Mouse (Mus musculus) midbrain, embryonic 10.5 days (tissue): ENCODE results near the gene Cecr2. TPM values are rescaled to one million over a fixed set of nuclear protein-coding genes. Genes with fewer than 3 reads are reported as not detected.

ENCODE experiments used
- DNase-seq: peaks from one replicate; pipeline ENCODE4 v3.0.0-alpha.2; 2017; ENCODE audit warnings: low spot score
- H3K27ac ChIP-seq: fragments of 300-500 bp; sonication (generic); replicated peaks from 2 replicates; pipeline ENCODE4 v1.5.1; 2016; ENCODE audit warnings: mild to moderate bottlenecking
- H3K27me3 ChIP-seq: fragments of 300-500 bp; sonication (generic); 2 replicates; pipeline ENCODE4 v1.6.1; 2016; ENCODE audit warnings: low read depth, mild to moderate bottlenecking; ENCODE audit not compliant: poor library complexity, severe bottlenecking
- H3K36me3 ChIP-seq: fragments of 300-500 bp; sonication (generic); 2 replicates; pipeline ENCODE4 v1.6.1; 2016; ENCODE audit warnings: mild to moderate bottlenecking, moderate library complexity
- H3K4me1 ChIP-seq: fragments of 300-500 bp; sonication (generic); 2 replicates; pipeline ENCODE4 v1.6.1; 2016
- H3K4me3 ChIP-seq: fragments of 300-500 bp; sonication (generic); 2 replicates; pipeline ENCODE4 v1.5.1; 2016; ENCODE audit warnings: mild to moderate bottlenecking, moderate library complexity
- H3K9me3 ChIP-seq: fragments of 300-500 bp; sonication (generic); replicated peaks from 2 replicates; pipeline ENCODE4 v1.6.1; 2016; ENCODE audit warnings: mild to moderate bottlenecking
- WGBS: fragments of 180-500 bp; shearing (Covaris S2); methylation state at CpG from one replicate; pipeline ENCODE4 v1.1.7; 2016; 5-methylcytosine and 5-hydroxymethylcytosine counted together
- polyA plus RNA-seq: library from polyadenylated mRNA; unstranded; fragments of >200 nt; fragmentation: Nextera tagmentation; extraction: Ambion mirVana; gene quantifications from 2 replicates; pipeline ENCODE4 v1.2.1, GENCODE M21; 2016

Cecr2 gene
- polyA plus RNA-seq, 1 experiment from 2014 or later = 14.6 TPM

DNA sequence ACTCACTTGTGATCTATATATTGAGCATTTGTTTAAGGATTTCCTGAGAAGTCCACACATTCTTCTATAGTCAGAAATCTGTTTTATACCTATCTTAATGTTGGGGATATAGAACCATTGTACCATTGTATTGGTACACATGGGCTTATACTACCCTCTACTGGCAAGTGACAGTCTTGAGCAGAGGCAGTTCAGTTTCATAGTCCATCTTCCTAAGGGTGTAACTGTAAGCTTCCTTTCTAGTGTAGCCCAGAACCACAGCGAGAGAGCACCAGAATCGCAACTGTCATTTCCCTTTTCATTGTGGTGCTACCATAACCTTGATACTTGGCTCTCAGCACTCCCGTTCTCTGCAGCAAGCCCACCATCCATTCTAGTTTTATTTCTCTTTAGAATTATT, 70.4 kb downstream of the Cecr2 start:
- no peaks in the 10 kb centered on the region for H3K4me1 ChIP-seq
- no peak overlapping the region for H3K4me3 ChIP-seq
- H3K27ac ChIP-seq = no peak overlapping the region
- H3K27me3 ChIP-seq = no peaks in the 10 kb centered on the region
- DNase-seq = no peak
- peaks cover 75% of the 10 kb centered on the region for H3K36me3 ChIP-seq
- no peaks in the 10 kb centered on the region for H3K9me3 ChIP-seq
- WGBS = 79% methylated on average over 3 of the region's 3 CpGs

DNA sequence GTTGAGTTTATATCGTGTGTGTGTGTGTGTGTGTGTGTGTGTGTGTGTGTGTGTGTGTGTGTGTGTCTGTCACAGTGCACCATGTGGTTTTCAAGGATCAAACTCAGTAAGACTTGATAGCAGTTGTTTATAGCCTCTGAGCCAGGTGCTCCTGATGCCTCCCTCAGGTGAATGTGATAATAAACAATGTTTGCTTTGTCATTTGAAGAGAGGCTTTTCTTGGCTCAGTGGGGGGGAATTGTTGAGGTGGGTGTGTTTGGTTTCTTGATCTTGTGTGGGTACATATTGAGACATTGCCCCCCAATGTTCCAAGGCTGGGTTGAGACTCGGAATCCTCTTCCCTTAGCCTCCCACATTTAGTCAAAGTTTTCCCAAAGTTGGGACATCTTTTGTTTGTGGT, 77.0 kb downstream of the Cecr2 start:
- DNase-seq = no peak
- Histone ChIP-seq H3K9me3 (no peaks in the 10 kb centered on the region), H3K4me3 (no peak overlapping the region), H3K4me1 (no peaks in the 10 kb centered on the region), H3K27me3 (no peaks in the 10 kb centered on the region), H3K36me3 (peaks cover 53% of the 10 kb centered on the region), H3K27ac (no peak overlapping the region)
- 90% methylated on average over 2 of the region's 2 CpGs for WGBS

DNA sequence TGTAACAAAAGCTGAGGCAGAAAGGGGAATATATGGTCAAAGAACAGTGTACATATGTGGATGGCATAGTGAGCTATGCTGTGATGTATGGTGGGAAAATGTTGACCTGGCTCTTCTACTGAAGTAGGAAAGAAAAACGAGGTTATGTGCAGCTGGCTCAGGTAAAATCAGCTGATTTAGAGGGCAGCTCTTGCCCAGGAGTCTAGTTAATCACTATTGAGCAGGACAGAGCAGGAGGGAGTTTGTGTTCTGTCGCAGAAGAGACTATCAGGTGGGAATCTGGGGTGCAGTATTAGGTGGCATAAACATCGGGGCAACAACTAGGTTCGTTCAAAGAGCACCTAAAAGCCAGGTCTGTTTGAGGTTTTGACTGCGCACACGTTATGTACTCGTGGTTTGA, 78.1 kb downstream of the Cecr2 start:
- WGBS = 94% methylated on average over 7 of the region's 7 CpGs
- Histone ChIP-seq H3K27me3 (no peaks in the 10 kb centered on the region), H3K36me3 (peaks cover 53% of the 10 kb centered on the region), H3K4me3 (no peak overlapping the region), H3K9me3 (no peaks in the 10 kb centered on the region), H3K27ac (no peak overlapping the region), H3K4me1 (no peaks in the 10 kb centered on the region)
- no peak for DNase-seq

DNA sequence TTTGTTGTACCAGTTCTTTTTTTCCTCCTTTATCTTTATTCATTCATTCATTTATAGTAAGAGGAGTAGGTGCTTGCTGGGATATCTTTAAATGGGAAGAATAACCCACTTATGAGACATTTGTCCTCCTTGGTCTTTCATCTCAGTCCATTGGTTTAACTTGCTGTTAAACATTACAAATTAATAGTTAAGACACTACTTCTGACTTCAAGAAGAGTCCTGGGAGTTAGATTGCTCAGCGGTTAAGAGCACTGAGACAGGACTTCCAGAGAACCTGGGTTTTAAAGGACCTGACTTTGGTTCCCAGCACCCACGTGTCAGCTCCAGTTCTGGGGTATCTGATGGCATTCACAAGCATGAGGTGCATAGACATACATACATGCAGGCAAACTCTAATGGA, 80.2 kb downstream of the Cecr2 start:
- no peak overlapping the region for H3K4me3 ChIP-seq
- WGBS = 92% methylated on average over 2 of the region's 2 CpGs
- DNase-seq = no peak
- H3K9me3 ChIP-seq = no peaks in the 10 kb centered on the region
- H3K4me1 ChIP-seq = no peaks in the 10 kb centered on the region
- no peaks in the 10 kb centered on the region for H3K27me3 ChIP-seq
- no peak overlapping the region for H3K27ac ChIP-seq
- H3K36me3 ChIP-seq = peaks cover 62% of the 10 kb centered on the region

DNA sequence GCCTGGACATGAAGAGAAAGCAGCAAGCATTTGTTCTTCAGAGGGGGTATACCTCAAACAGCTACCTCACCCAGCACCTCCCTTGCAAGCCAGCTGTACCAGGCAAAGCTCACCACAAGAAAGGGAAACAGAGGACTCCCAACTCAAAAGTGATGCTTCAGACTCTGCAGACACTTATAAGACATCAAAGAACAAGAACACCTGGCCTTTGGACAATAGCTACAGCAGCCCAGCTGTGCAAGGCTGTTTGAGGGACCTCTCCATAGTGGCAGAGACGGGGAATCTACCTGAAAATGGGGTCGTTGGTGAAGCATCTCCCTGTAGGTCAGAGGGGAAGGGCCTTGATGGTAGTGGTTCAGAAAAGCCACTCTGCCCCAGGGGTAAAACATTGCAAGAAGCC, 95.0 kb downstream of the Cecr2 start:
- Histone ChIP-seq H3K36me3 (peaks cover 99% of the 10 kb centered on the region), H3K27ac (no peak overlapping the region), H3K4me1 (no peaks in the 10 kb centered on the region), H3K27me3 (no peaks in the 10 kb centered on the region), H3K9me3 (no peaks in the 10 kb centered on the region), H3K4me3 (no peak overlapping the region)
- 82% methylated on average over 2 of the region's 2 CpGs for WGBS
- no peak for DNase-seq

DNA sequence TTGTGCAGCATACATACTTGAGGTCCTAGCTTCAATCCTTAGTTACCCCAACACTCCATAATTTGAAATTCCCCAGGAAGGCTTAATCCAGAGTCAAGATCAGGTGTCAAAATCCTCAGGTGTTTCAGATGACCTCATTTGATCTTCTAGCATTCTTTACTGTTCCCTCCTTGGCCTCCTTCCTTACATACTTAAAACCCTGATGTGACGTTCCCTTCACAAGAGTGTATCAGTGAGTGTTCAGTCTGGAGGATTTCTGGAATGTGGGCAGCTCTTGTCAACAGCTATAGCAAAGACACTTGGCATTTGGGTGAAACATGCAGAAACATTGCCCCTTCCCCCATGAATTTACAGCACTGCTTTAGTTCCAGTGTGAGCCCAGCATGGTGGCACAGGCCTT, 103.8 kb downstream of the Cecr2 start:
- H3K27ac ChIP-seq = no peak overlapping the region
- WGBS = 94% methylated on average over 1 of the region's 1 CpGs
- no peaks in the 10 kb centered on the region for H3K9me3 ChIP-seq
- H3K4me3 ChIP-seq = no peak overlapping the region
- peaks cover 68% of the 10 kb centered on the region for H3K36me3 ChIP-seq
- H3K4me1 ChIP-seq = peaks cover 26% of the 10 kb centered on the region
- DNase-seq = no peak
- H3K27me3 ChIP-seq = no peaks in the 10 kb centered on the region

DNA sequence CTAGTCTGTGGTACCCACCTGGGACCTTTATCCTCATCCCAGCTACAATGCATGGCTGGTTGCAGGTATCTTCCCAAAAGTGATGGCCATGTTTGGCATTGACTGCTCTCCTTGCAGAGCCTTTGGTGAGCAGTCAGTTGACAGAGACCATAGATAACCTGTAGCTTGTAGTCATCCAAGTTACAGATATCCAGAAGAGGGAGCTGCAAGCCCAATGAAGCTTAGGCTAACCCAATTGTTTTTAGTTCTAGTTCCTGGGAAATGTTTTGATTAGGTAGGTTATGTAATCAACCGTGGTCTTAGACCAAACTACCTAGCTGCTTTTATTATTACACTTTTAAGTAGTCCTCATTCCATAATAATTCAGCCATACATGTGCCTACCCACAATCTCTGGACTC, 105.2 kb downstream of the Cecr2 start:
- Histone ChIP-seq H3K27me3 (no peaks in the 10 kb centered on the region), H3K36me3 (peaks cover 62% of the 10 kb centered on the region), H3K27ac (no peak overlapping the region), H3K4me3 (no peak overlapping the region), H3K9me3 (no peaks in the 10 kb centered on the region), H3K4me1 (peaks cover 26% of the 10 kb centered on the region)
- WGBS = 98% methylated on average over 1 of the region's 1 CpGs
- no peak for DNase-seq

DNA sequence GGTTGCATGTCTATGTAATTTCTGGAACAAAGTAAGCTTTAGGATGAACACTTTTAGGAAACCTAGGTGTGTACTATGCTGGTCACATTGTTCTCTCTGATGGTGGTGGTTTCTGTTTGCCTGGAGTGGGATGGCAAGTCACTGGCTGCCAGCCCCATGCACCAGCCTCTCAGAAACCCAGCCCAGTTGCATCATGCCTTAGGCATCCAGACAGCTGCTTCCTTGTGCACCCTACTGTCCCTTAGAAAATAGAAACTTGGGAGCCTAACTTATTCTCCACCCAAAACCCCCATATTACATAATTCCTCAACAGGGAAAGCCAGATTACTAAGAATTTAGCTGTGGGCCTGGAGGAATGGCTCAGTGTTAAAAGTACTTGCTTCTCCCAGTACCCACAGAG, 105.9 kb downstream of the Cecr2 start:
- Histone ChIP-seq H3K27ac (peak overlapping the region; percentile 82; the same call in 1 of the 2 replicates), H3K27me3 (no peaks in the 10 kb centered on the region), H3K9me3 (no peaks in the 10 kb centered on the region), H3K4me1 (peaks cover 26% of the 10 kb centered on the region), H3K4me3 (no peak overlapping the region), H3K36me3 (peaks cover 55% of the 10 kb centered on the region)
- no peak for DNase-seq

DNA sequence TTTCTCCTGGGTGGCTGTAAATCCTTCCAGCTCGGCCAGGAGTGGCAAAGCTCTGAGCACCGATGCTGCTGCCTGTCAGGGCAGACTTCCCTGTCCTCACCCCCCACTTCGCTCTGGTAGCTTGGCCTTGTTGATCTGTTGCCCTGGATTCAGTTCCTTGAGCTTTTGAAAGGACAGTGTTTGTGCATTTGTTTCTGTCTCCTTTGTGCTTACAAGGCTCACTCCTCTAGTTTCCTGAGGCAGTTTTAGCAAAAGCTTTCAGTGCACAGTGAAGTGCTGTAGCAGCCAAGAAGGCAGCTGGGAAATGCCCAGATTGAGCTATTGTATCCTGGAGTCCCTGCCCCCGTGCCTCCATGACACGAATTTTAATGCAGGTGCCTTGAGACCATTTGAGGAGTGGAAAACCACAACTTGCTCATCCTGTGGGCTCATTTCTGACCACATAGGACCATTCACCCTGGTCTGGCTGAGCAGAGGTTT, 107.0 kb downstream of the Cecr2 start, which contains the start of gene Slc25a18:
TSS of gene Slc25a18 (plus strand) at position 430 of the 480 bp plus-strand sequence.
- H3K9me3 ChIP-seq = no peaks in the 10 kb centered on the region
- no peaks in the 10 kb centered on the region for H3K27me3 ChIP-seq
- DNase-seq = peak; percentile 44
- peak within 1 kb of the TSS; percentile 82 for H3K27ac ChIP-seq
- peaks cover 47% of the 10 kb centered on the region for H3K36me3 ChIP-seq
- H3K4me1 ChIP-seq = peaks cover 26% of the 10 kb centered on the region
- no peak within 1 kb of the TSS for H3K4me3 ChIP-seq
- 66% methylated on average over 5 of the region's 5 CpGs for WGBS

DNA sequence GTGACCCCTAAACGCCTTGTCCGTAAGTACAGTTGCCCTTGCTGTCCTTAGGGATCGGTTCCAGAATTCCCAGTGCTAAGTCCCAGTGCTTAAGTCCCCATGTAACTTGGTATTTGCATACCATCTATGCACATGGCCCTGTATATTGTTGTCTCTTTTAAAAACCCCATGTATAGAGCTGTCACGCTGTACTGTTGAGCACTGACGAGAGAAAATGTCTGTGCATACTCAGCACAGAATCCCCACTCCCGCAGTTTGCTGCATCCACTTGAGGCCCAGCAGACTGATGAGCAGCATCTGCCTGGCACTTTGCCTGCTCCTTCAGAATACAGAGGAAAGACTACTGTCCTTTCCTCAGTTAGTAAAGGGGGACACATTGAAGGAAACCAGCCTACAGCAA, 107.6 kb downstream of the Cecr2 start:
- H3K4me3 ChIP-seq = no peak overlapping the region
- peaks cover 42% of the 10 kb centered on the region for H3K36me3 ChIP-seq
- 88% methylated on average over 6 of the region's 6 CpGs for WGBS
- no peaks in the 10 kb centered on the region for H3K9me3 ChIP-seq
- no peak for DNase-seq
- H3K27ac ChIP-seq = peak overlapping the region; percentile 82
- peaks cover 26% of the 10 kb centered on the region for H3K4me1 ChIP-seq
- no peaks in the 10 kb centered on the region for H3K27me3 ChIP-seq

DNA sequence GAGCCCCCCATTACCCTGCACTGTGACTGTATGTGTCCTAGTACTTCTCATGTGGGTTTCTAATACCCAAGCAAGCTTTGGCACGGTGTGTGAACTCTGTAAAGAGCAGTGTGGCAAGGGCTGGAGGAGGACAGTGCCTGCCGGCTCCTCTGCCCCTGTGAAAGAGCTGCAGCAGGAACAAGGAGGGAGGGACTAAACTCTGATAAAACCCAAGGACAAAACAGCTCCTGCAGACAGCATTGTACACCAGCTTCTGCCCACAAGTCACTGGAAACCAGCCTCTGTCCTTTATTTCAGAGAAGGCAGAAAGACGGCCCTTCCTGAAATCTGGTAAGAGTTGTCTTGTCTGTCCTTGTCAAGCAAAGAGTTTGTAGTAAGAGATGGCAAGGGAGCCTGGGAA, 110.1 kb downstream of the Cecr2 start:
- WGBS = 87% methylated on average over 3 of the region's 3 CpGs
- no peak overlapping the region for H3K27ac ChIP-seq

DNA sequence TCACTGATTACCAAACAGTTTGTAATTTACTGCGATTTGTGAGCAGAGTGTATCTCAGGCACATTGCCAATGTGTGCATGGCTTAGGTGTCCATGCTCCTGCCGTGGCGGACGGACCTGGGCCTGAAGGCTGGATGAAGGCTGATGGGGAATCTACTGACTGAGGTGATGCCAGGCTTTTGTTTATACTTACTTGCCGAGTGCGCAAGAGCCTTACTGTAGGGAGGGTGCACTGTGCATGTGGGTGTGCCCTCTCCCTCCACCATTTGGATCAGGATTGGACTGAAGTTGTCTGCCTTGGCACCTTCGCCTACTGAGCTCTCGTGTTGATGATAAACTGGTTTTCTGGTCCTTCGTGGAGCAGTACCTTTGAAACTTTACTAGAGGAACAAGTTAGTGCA, 111.4 kb downstream of the Cecr2 start:
- DNase-seq = no peak
- Histone ChIP-seq H3K27me3 (no peaks in the 10 kb centered on the region), H3K9me3 (no peaks in the 10 kb centered on the region), H3K4me3 (no peak overlapping the region), H3K36me3 (peaks cover 19% of the 10 kb centered on the region), H3K4me1 (peaks cover 19% of the 10 kb centered on the region), H3K27ac (no peak overlapping the region)
- WGBS = 90% methylated on average over 9 of the region's 9 CpGs

More for the DNA sequence above, 110.1 kb downstream of the Cecr2 start:
- Histone ChIP-seq H3K4me3 (no peak overlapping the region), H3K4me1 (peaks cover 26% of the 10 kb centered on the region), H3K36me3 (peaks cover 24% of the 10 kb centered on the region), H3K27me3 (no peaks in the 10 kb centered on the region), H3K9me3 (no peaks in the 10 kb centered on the region)
- no peak for DNase-seq

DNA sequence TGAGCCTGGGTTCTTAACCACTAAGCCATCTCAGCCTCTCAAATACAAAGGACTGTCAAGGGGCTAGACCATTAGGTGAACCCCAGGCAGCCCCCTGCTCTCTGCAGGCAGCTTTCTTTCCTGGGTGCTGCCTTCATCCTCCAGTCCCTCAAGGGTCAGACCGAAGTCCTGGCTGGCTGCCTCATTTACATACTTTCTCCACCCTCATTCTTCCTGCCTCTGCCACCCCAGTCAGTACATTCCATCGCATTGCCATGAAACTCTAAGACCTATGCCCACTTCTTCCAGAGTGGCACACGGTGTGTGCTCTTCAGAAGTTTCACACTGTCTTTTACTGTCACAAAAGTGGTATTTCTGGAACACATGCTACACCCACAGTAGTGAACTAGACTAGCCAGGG, 112.1 kb downstream of the Cecr2 start:
- H3K27me3 ChIP-seq = no peaks in the 10 kb centered on the region
- peaks cover 12% of the 10 kb centered on the region for H3K4me1 ChIP-seq
- no peaks in the 10 kb centered on the region for H3K9me3 ChIP-seq
- H3K4me3 ChIP-seq = no peak overlapping the region
- peaks cover 19% of the 10 kb centered on the region for H3K36me3 ChIP-seq
- WGBS = 64% methylated on average over 3 of the region's 3 CpGs
- DNase-seq = no peak
- H3K27ac ChIP-seq = no peak overlapping the region

DNA sequence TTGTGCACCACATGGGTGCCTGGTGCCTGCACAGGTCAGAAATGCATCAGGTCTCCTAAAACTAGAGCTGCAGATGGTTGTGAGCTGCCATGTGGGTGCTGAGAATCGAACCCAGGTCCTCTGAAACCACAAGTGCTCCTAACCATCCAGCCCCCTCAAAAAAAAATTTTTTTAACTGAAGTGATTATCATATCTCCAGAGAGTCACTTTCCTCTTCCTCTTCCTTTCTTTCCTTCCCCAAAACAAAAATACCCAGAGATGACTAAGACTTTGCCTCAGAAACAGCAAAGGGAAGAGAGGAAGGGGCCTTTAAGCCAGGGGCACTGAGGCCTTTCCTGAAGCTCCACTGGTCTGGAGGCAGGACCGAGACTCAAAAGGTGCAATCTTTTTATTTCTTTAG, 116.8 kb downstream of the Cecr2 start:
- H3K4me3 ChIP-seq = no peak overlapping the region
- H3K9me3 ChIP-seq = no peaks in the 10 kb centered on the region
- H3K4me1 ChIP-seq = peaks cover 12% of the 10 kb centered on the region
- H3K27ac ChIP-seq = no peak overlapping the region
- WGBS = 89% methylated on average over 2 of the region's 2 CpGs
- no peak for DNase-seq
- no peaks in the 10 kb centered on the region for H3K36me3 ChIP-seq
- no peaks in the 10 kb centered on the region for H3K27me3 ChIP-seq
